Mouse (Mus musculus) urinary bladder, postnatal 14 days (tissue): ENCODE results near the gene Cpsf3.

ENCODE experiments used
- DNase-seq: peaks from one replicate; pipeline ENCODE4 v3.0.0; 2021; ENCODE audit warnings: low spot score

The Cpsf3 gene

GRCm38 (mm10) chr12:21284761-21285441, at the start of gene Cpsf3:
Gene Cpsf3, plus strand, starts transcription at chr12:21285391.
- DNase-seq: no peak

GRCm38 (mm10) chr12:21241965-21242364, 43.2 kb upstream of the Cpsf3 start:
- DNase-seq: no peak

DNA sequence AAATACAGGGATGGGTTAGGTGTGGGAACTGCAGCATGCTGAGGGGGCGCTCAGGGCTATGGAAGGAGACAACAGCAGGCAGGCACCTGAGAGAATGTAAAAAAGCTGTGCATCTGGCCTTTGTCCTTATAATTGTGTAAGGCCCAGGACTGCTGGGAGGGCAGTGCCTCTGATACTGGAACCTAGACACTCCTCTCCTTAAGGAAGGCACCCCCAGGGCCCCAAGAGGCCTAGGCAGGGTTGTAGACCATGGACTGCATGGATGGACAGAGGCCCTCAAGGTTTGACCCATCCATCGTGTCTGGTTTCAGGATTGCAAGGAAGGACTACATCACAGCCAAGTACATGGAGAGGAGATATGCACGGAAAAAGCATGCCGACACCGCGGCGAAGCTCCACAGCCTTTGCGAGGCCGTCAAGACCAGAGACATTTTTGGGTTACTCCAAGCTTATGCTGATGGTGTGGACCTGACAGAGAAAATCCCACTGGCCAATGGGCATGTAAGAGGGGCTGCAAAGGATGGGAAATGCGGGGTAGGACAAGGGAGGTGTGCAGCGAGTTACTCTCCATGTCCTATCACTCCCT, 40.7 kb upstream of the Cpsf3 start:
- DNase-seq: no peak

GRCm38 (mm10) chr12:21247711-21248392, 37.3 kb upstream of the Cpsf3 start:
- no peak for DNase-seq

DNA sequence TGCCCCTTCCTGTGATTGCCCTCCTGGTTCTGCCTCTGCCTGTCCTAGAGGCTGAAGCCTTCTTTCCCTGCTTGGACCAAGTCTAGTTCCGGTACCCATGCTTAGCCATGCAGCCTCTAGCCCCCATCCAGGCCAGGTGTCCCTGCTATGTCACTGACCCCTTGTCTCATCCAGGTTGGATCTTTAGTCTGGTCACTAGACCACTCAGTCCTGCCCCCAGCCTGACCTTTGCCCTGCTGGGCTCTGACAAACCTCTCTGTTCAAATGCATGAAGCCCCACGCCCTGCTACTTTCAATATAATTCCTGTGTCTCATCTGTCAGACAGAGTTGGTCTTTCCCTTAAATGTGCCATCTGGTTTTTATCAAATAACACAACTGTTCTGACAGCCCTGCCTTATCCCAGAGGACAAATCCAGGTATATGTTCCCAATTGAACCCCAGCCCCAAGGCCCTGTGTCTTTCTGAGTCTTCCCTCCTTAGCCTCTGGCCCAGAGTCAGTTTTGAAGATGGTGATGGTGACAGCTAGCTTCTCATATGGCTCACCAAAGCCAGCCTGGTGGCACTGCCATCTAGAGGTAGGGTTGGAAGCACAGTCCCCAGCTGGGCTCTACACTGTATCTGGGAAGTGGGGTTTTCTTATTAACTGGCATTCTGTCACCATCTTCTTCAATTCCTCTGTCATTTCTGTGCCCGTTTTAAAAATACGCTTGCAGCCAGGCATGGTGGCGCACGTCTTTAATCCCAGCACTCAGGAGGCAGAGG, 24.5 kb upstream of the Cpsf3 start:
- no peak for DNase-seq

DNA sequence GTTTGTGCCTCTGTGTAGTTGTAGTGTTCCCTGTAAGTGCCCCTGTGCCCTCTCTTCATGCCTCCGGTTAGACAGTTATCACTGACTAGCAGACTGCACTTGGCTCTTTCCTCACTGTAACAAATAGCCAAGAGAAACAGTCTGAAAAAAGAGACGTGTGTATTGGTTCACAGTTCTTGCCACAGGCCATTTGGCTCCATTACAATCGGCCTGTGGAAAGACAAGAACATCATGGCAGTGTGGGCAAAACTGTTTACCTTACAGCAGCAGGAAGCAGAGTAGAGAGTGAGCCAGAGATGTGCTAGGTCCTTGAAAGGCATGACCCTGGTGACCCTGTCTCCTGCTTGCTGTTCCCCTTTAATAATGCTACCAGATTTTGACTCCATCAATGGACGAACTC, 23.7 kb upstream of the Cpsf3 start:
- no peak for DNase-seq

- no peak for DNase-seq
These were observed 21.9 kb upstream of the Cpsf3 start for GRCm38 (mm10) chr12:21263256-21263655.

DNA sequence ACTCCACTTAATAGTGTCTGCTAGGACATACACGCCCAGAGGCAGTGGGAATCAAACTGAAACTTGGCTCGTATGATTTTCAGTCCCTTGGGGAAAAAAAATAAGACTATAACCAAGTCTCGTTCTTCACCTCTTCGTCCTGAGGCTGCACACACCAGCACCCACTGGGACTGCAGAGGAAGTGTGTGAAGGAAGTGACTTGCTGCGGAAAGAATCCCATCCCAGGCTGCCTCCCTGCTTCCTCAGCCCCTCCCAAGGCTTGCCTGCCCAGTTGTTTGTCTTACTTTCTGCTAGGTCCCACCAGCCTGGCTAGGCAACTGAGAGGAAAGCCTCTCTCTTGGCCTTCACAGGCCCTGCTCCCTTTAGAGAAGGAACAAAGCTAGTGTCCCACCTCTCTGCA, 20.9 kb upstream of the Cpsf3 start:
- DNase-seq: no peak

- no peak for DNase-seq
These were observed 20.2 kb upstream of the Cpsf3 start for GRCm38 (mm10) chr12:21264970-21265369.

DNA sequence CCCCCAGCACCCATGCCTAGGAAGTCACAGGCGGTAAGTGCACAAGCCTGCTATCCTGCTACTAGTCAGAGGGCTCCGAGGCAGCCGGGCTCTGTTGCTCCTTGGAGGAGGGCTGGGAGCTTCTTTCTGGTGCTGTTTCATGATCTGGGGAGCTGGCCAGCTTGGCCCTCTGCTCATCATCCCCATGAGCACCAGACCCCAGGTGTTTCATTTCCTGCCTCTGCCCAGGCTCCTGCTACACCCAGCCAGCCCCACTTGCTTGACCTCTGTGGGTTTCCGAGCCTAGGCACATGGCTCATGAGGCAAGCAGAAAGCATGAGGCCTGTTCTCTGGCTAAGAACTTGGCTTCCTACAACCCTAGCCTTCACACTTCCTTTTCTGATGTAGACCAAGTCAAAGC, 19.7 kb upstream of the Cpsf3 start:
- no peak for DNase-seq

GRCm38 (mm10) chr12:21265946-21266783, 19.0 kb upstream of the Cpsf3 start:
- DNase-seq: peak; percentile 57

GRCm38 (mm10) chr12:21266784-21267098, 18.4 kb upstream of the Cpsf3 start:
- no peak for DNase-seq

DNA sequence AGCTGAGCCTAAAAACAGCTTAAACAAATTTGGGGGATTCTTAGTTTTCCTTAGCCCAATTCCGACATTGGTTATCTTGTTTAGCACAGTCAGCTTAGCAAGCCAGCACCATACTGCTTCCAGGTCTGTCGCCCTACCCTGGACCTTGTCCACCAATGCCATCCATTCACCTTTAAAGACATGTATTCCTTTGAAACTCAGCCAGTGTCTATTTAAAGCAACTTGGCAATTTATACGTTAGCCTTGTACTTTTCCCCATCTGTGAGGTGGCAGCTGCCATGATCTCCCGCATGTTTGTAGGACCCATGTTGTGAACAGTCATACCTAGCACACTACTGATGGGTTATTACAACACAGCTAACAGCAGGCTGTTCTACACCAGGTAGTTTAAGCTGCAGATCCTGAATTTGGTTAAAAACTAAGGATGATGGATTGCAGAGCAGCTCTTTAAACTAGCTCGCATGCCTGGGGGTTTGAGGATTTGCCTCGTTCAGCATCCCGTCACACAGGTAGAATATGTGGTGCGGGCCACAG, 17.0 kb upstream of the Cpsf3 start:
- DNase-seq: no peak

DNA sequence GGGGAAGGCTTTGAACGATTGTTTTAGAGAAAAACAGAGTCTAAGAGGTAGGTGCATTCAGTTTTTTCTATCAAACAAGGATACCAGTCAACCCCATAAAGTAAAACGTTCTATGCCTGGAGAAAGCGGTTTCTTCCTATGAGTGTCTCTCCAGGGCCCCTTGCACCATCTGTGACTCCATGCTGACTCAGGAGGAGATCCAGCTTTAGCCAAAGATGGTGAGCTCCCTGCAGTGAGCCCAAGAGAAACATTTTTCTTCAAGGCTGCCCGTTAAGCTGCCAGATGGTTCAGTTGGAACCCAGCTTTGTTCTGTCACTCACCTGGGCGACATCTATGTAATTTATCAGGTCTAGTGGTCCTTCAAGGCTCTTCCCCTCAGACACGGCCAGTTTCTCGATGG, 10.7 kb upstream of the Cpsf3 start:
- no peak for DNase-seq

DNA sequence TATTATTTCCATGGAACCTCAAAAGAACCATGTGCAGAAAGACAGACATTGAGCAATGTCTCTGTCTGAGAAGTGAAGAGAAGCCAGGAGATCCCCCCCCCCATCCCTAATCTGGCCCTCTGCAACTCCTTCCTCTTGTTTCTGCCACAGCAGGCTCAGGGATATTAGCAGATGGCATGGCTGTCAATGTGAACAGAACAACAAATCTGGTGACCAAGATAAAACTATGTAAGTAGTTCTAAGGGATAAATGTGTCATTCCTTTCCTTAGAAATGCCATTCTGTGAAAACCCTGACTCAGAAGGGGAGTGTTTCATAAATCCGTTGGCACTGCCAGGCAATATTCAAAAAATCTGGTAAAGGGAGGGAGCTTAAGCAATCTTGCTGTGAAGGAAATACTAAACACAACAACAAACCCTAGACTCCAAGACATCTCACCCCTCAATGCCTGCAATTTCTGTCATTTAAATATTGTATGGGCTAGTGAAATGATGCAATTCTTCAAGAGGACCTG, 7.8 kb upstream of the Cpsf3 start:
- no peak for DNase-seq

GRCm38 (mm10) chr12:21285508-21286242, 484 bp downstream of the Cpsf3 start:
- DNase-seq: no peak

DNA sequence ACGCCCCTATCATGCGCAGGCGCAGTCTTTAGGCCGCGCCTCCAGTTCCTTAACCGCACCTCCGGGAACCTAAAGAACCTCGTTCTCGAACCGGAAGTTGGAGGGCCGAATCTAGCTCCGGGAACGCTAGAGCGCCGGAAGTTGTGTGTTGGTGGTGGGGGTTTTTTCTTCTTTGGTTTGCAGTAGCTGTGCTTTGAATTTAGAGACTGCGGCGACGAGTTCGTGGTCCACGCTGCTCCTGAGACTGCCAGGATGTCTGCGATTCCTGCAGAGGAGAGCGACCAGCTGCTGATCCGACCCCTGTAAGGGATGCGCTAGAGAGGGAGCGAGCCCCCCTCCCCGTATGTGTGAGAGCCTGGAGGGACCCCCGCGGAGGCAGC, 1.0 kb downstream of the Cpsf3 start, which contains the start of gene Itgb1bp1:
Gene Itgb1bp1 (minus strand): TSS at position 42 of the 380 bp plus-strand sequence.
- DNase-seq: peak; percentile 99

DNA sequence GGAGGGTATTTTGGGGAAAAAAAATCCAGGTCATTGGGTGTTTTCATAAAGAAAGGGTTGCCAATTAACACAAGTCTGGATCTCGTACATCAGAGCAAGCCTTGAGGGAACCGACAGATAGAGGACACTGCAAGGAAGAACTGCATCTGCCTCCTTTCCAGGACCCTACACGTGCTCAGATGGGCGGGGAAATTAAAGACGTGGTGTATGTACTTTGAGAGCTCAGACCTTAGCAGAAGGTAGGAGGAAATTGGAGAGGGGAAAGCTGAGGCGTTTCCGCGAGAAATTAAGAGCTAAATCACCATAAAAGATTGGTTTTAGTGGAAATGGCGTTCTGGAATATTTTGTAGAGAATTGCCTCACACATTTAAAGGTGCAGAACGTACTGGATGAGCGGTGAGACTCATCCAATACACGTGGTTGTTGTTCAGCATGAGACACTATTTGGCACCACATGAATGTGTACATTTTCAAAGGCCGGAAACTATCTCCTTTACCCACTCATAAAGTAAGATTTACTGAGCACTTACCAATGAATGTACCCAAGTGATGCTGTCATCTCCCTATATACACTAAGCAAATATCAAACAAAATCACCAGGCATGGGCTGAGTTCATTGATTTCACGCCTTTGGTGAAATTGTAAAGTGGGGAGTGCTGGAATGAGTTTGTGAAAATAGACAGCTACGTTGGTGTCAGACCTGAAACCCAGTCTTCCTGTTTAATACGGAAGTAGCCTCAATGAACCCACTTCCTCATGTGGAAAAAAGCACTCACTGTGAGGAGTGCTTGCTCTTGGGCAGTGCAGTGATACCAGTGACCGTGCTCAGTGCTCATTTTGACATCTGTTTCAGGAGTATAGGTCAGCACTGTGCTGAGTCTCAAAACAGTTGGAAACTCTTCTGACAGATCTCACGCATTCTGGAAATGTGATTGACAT, 1.8 kb downstream of the Cpsf3 start:
- peak; percentile 11 for DNase-seq

GRCm38 (mm10) chr12:21288716-21289395, 3.7 kb downstream of the Cpsf3 start:
- no peak for DNase-seq
